Mouse (Mus musculus): ENCODE measurements around the gene Ercc6l.
"Not testable (repeated sequence)": the region's sequence is repeated elsewhere in the genome, so short reads cannot be mapped to it uniquely, and the experiment has no call there.

The Ercc6l gene

DNA sequence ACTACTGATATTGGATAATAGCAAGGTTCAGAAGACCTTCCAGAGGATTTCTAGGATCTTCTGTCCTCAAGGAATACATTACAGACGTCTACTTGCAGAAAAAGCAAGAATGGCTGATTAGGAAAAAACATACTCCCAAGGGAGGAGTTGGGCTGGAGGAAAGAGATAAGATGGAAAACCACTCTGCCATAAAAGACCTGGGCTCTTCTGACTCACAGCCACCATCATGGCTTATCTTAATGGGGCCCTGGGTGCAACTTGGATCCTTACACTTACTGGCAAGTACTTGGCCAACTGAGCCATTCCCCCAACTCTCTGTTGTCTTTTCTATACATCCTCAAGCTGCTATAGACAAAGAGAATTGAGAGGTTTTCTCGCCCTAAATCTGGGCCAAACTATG is 53.1 kb downstream of the Ercc6l start:
- DNase-seq: not testable (repeated sequence)

DNA sequence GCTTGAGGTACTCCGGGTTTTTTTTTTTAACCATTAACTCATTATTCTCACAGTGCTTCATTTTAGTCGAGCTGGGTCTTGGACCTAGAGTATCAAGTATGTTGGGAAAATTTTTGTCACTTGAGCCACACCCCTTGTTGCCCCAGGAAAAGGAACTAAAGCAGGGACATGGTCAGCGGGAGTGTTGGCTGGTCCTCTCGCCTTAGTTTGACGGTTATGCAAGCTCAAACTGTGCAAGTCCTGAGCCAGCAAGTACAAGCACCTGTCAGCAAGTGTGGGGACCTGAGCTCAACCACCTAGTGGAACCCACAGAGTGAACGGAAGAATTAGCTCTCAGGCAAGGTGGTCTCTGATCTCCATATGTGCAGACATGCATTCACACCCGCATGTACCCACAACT is 55.0 kb downstream of the Ercc6l start:
- DNase-seq: no peak

DNA sequence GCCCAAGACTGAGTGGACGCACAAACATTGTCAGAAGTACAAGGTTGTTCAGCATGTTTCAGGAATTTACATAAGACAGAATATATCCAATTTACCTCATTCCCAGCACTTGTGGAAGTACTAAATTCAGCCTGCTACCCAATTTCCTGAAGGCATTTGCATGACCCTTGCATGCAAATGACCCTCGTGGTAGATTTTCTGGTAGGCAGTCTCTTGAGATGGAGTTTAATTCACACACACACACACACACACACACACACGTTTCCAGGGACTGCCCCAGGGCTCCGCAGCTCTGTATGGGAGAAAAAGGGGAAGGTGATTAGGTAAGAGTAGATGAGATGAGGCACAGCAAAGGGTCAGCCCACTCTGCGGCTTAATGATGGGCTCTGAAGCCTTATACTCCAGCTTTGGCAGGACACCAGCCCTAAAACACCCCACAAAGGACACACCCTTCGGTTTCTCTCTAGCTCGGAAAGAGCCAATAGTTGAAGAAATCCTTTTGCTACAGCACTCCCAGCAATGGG is 62.4 kb downstream of the Ercc6l start:
- DNase-seq: no peak
